Mouse (Mus musculus) liver, adult 2 months (tissue): Measurements from ENCODE around the gene Specc1.

Experiments used
- CTCF ChIP-seq: fragments of 200-500 bp; IDR thresholded peaks from 2 replicates; pipeline ENCODE4 v1.5.1; 2011; ENCODE audit warnings: low read depth, low read length, control low read depth
- POLR2A ChIP-seq: fragments of 200-500 bp; IDR thresholded peaks from 2 replicates; pipeline ENCODE4 v1.6.1; 2011; ENCODE audit warnings: low read length, control low read depth; ENCODE audit not compliant: insufficient read depth; ENCODE audit errors: extremely low read depth

- no peak for TF ChIP-seq CTCF
- TF ChIP-seq POLR2A = no peak
Measured at GRCm38 (mm10) chr11:62177395-62178113, 221.0 kb downstream of the Specc1 start.
